Comparison of ENCODE assay signal across 7 mouse cellular contexts in genomic region chr17:70750236-70751160, GRCm38 (mm10).
DNase-seq lines count a peak whose midpoint lies in the region; ATAC-seq and TF ChIP-seq lines count a peak whose summit lies in the region.

No protein-coding gene starts in this region.

- peak overlapping the region; percentile 31 for H3K4me3 ChIP-seq in lung, embryonic 14.5 days (ENCODE audit: low read depth, low read length)
- peak overlapping the region; percentile 26; the same call in 1 of the 2 replicates for H3K4me3 ChIP-seq in forebrain, embryonic 14.5 days (ENCODE audit: low read depth, low read length)
- peak overlapping the region; percentile 41 for H3K4me3 ChIP-seq in limb, embryonic 13.5 days
- peak overlapping the region; percentile 28; the same call in 1 of the 2 replicates for H3K4me3 ChIP-seq in stomach, embryonic 14.5 days (ENCODE audit: low read depth, low read length)

- 40% methylated on average over 17 of the region's 17 CpGs for WGBS in lung, embryonic 14.5 days
- WGBS in forebrain, embryonic 14.5 days: 37% methylated on average over 17 of the region's 17 CpGs
- 41% methylated on average over 17 of the region's 17 CpGs for WGBS in limb, embryonic 13.5 days
- WGBS in stomach, embryonic 14.5 days: 38% methylated on average over 17 of the region's 17 CpGs

- peak overlapping the region; percentile 85 for H3K27ac ChIP-seq in lung, embryonic 14.5 days (ENCODE audit: low read depth)
- no peak overlapping the region for H3K27ac ChIP-seq in forebrain, embryonic 14.5 days (ENCODE audit: low read depth, low read length)
- H3K27ac ChIP-seq in limb, embryonic 13.5 days: no peak overlapping the region
- H3K27ac ChIP-seq in stomach, embryonic 14.5 days (ENCODE audit: low read length): peak overlapping the region; percentile 83

- no peak for TF ChIP-seq CTCF in lung, embryonic 14.5 days (IDR thresholded peaks at IDR 0.05; ENCODE audit: low read depth)

- ATAC-seq in lung, embryonic 14.5 days (ENCODE audit: insufficient read depth): no peak
- ATAC-seq in forebrain, embryonic 14.5 days: no peak
- no peak for ATAC-seq in limb, embryonic 13.5 days (ENCODE audit: low FRiP score, low read depth)
- ATAC-seq in stomach, embryonic 14.5 days (ENCODE audit: insufficient number of reproducible peaks, insufficient read depth, low FRiP score, low read depth): no peak
- ATAC-seq in megakaryocyte-erythroid progenitor cell, adult 5-6 weeks (replicated peaks; ENCODE audit: low FRiP score, low TSS enrichment, poor library complexity, severe bottlenecking): no peak

- peak overlapping the region; percentile 57 for H3K4me2 ChIP-seq in lung, embryonic 14.5 days
- H3K4me2 ChIP-seq in forebrain, embryonic 14.5 days (ENCODE audit: low read length): peak overlapping the region; percentile 47
- peak overlapping the region; percentile 63 for H3K4me2 ChIP-seq in limb, embryonic 13.5 days (replicated peaks)
- peak overlapping the region; percentile 51 for H3K4me2 ChIP-seq in stomach, embryonic 14.5 days (replicated peaks; ENCODE audit: low read depth, low read length)

- peaks cover 20% of the 10 kb centered on the region for H3K4me1 ChIP-seq in lung, embryonic 14.5 days (ENCODE audit: insufficient read depth)
- H3K4me1 ChIP-seq in forebrain, embryonic 14.5 days (ENCODE audit: control insufficient read depth, insufficient read depth, low read length): peaks cover 21% of the 10 kb centered on the region
- H3K4me1 ChIP-seq in limb, embryonic 13.5 days: peaks cover 47% of the 10 kb centered on the region
- peaks cover 22% of the 10 kb centered on the region; the same call in 1 of the 2 replicates for H3K4me1 ChIP-seq in stomach, embryonic 14.5 days (ENCODE audit: control insufficient read depth, insufficient read depth, low read length)

- H3K9me3 ChIP-seq in lung, embryonic 14.5 days (ENCODE audit: low read depth, low read length): no peaks in the 10 kb centered on the region
- no peaks in the 10 kb centered on the region for H3K9me3 ChIP-seq in forebrain, embryonic 14.5 days (replicated peaks; ENCODE audit: control insufficient read depth, low read length)
- no peaks in the 10 kb centered on the region for H3K9me3 ChIP-seq in limb, embryonic 13.5 days
- no peaks in the 10 kb centered on the region for H3K9me3 ChIP-seq in stomach, embryonic 14.5 days (ENCODE audit: control insufficient read depth, low read depth, low read length)

- H3K9ac ChIP-seq in lung, embryonic 14.5 days: peak overlapping the region; percentile 50
- H3K9ac ChIP-seq in forebrain, embryonic 14.5 days (ENCODE audit: low read length): peak overlapping the region; percentile 54; the same call in 1 of the 2 replicates
- peak overlapping the region; percentile 63; the same call in 1 of the 2 replicates for H3K9ac ChIP-seq in limb, embryonic 13.5 days
- 0 out of 2 replicates have a peak overlapping the region, but pooled peaks have one; percentile 31 for H3K9ac ChIP-seq in stomach, embryonic 14.5 days (replicated peaks; ENCODE audit: low read depth, low read length)

- no peaks in the 10 kb centered on the region for H3K36me3 ChIP-seq in lung, embryonic 14.5 days (ENCODE audit: insufficient read depth)
- no peaks in the 10 kb centered on the region for H3K36me3 ChIP-seq in forebrain, embryonic 14.5 days (ENCODE audit: control insufficient read depth, insufficient read depth, low read length)
- no peaks in the 10 kb centered on the region for H3K36me3 ChIP-seq in limb, embryonic 13.5 days
- no peaks in the 10 kb centered on the region for H3K36me3 ChIP-seq in stomach, embryonic 14.5 days (ENCODE audit: control insufficient read depth, insufficient read depth, low read length)

- no peaks in the 10 kb centered on the region for H3K27me3 ChIP-seq in lung, embryonic 14.5 days (ENCODE audit: insufficient read depth, low read length)
- no peaks in the 10 kb centered on the region for H3K27me3 ChIP-seq in forebrain, embryonic 14.5 days (replicated peaks; ENCODE audit: control insufficient read depth, insufficient read depth, low read length)
- H3K27me3 ChIP-seq in limb, embryonic 13.5 days: no peaks in the 10 kb centered on the region
- no peaks in the 10 kb centered on the region for H3K27me3 ChIP-seq in stomach, embryonic 14.5 days (ENCODE audit: control insufficient read depth, insufficient read depth, low read length)

- no peak for DNase-seq in lung, embryonic 14.5 days
- no peak for DNase-seq in lung, postnatal 10 days
- no peak for DNase-seq in forebrain, embryonic 14.5 days (ENCODE audit: low spot score)
- DNase-seq in cerebellum, adult 18-20 months: no peak

Comparison
In these comparisons a context has a peak if more than half of its experiments do, and no peak if none do; other contexts are left out.
1. H3K27ac ChIP-seq: peak in lung, embryonic 14.5 days (single experiment) and stomach, embryonic 14.5 days (single experiment); none in forebrain, embryonic 14.5 days (single experiment) and limb, embryonic 13.5 days (single experiment).
2. Peak in every context shown above with its lines, with median percentiles within 50 percentile points of each other: H3K4me2 ChIP-seq, H3K4me3 ChIP-seq and H3K9ac ChIP-seq.